Mouse (Mus musculus) lung, postnatal 0 days (tissue): ENCODE results near the gene Mrc2.

Source experiments
- CTCF ChIP-seq: IDR thresholded peaks from 2 replicates; pipeline ENCODE4 v1.5.1; 2016; ENCODE audit warnings: antibody characterized with exemption, mild to moderate bottlenecking
- EP300 ChIP-seq: IDR thresholded peaks from 2 replicates; pipeline ENCODE4 v1.6.1; 2016; ENCODE audit warnings: antibody characterized with exemption, mild to moderate bottlenecking, control low read depth

DNA sequence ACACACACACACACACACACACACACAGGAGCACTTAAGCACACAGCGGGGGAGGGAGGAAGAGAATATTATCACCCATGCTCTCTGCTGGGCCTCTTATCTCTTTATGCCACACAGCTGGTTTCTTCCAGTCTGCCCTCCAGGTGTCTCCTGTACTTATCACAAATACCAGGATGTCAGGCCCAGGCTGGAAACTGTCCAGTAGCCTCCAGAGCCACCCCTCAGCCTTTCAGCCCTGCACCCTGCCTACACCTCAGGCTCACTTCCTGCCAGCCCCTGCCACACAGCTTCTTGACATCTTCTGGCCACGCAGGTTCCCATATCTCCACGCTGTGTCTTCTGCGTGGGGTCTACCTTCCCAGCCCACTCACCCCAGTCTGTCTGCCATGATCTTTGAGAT is 73.6 kb downstream of the Mrc2 start:
- TF ChIP-seq EP300 (no peak), CTCF (no peak)
